Mouse (Mus musculus): ENCODE measurements around the gene Hist1h1e. TPM values are rescaled to one million over a fixed set of nuclear protein-coding genes. Genes with fewer than 3 reads are reported as not detected.

Hist1h1e gene
- total and polyA plus RNA-seq, 3 experiments = 1.9 to 486 (median 18.3) TPM

GRCm38 (mm10) chr13:23662536-23662935 is 40.2 kb upstream of the Hist1h1e start:
- no peaks in the 10 kb centered on the region for H3K9me3 ChIP-seq (replicated peaks; ENCODE audit: low read length)
- H3K27me3 ChIP-seq (replicated peaks) = no peaks in the 10 kb centered on the region
- DNase-seq (ENCODE audit: extremely low read depth) = no peak
- no peak overlapping the region for H3K9ac ChIP-seq (ENCODE audit: insufficient read depth, low read depth)
- dilution Hi-C loops (cut with MboI; ENCODE audit: extremely low pct_ligation_motif_present, extremely low pct_unique_long_range_greater_than_20kb, low sequenced_read_pairs) = no loop called here
- H3K4me2 ChIP-seq (ENCODE audit: insufficient read depth, low read depth, poor library complexity, severe bottlenecking) = no peak overlapping the region
- no peaks in the 10 kb centered on the region for H3K36me3 ChIP-seq (replicated peaks in 1 of 2; ENCODE audit: control insufficient read depth in 1 of 2, insufficient read depth in 1 of 2, low read length in 1 of 2)
- no peak overlapping the region for H3K4me3 ChIP-seq (replicated peaks in 1 of 3; ENCODE audit: low read depth in 2 of 3, low read length in 2 of 3, poor library complexity in 1 of 3)
- no peaks in the 10 kb centered on the region for H3K79me2 ChIP-seq (replicated peaks; ENCODE audit: control insufficient read depth, extremely low read depth, insufficient read depth, poor library complexity, severe bottlenecking)
- no peak for TF ChIP-seq ZKSCAN1 (IDR thresholded peaks at IDR 0.05; ENCODE audit: borderline replicate concordance, low read depth, low read length)
- no peak for TF ChIP-seq TBP (conservative IDR thresholded peaks at IDR 0.05; ENCODE audit: low read depth, low read length)
- no peak for TF ChIP-seq JUN (IDR thresholded peaks at IDR 0.05; ENCODE audit: insufficient read depth, low read depth, low read length)
- no peak for TF ChIP-seq RAD21 (IDR thresholded peaks at IDR 0.05; ENCODE audit: low read depth, low read length)
- no peak for TF ChIP-seq MAZ (IDR thresholded peaks at IDR 0.05; ENCODE audit: low read depth, low read length)
- no peak for TF ChIP-seq MEF2A (IDR thresholded peaks at IDR 0.05; ENCODE audit: borderline replicate concordance, low read depth, low read length)
- no peak for TF ChIP-seq UBTF (IDR thresholded peaks at IDR 0.05; ENCODE audit: low read depth, low read length)
- no peak for TF ChIP-seq MXI1 (IDR thresholded peaks at IDR 0.05; ENCODE audit: low read depth, low read length)
- no peak for TF ChIP-seq SMC3 (IDR thresholded peaks at IDR 0.05; ENCODE audit: low read depth, low read length)
- no peak for TF ChIP-seq TCF12 (IDR thresholded peaks at IDR 0.05; ENCODE audit: low read depth, low read length)
- TF ChIP-seq MAFK (IDR thresholded peaks at IDR 0.05; ENCODE audit: insufficient replicate concordance, low read length) = no peak
- no peak for TF ChIP-seq ZNF384 (IDR thresholded peaks at IDR 0.05; ENCODE audit: low read depth, low read length)
- TF ChIP-seq ZMIZ1 (IDR thresholded peaks at IDR 0.05; ENCODE audit: low read depth, low read length) = no peak
- no peak for TF ChIP-seq CHD2 (IDR thresholded peaks at IDR 0.05; ENCODE audit: low read length)
- TF ChIP-seq ETS1 (conservative IDR thresholded peaks at IDR 0.05; ENCODE audit: low read depth, low read length) = no peak
- in situ Hi-C loops (cut with MboI; ENCODE audit: low pct_ligation_motif_present, low pct_unique_long_range_greater_than_20kb, low sequenced_read_pairs) = no loop called here
- no peak overlapping the region for H3K27ac ChIP-seq (ENCODE audit: insufficient read depth, low read depth)
- peaks cover 7 to 17% of the 10 kb centered on the region in 2 experiments for H3K4me1 ChIP-seq (ENCODE audit: control insufficient read depth in 1 of 2, insufficient read depth in 2 of 2)

GRCm38 (mm10) chr13:23659636-23660366 is 37.4 kb upstream of the Hist1h1e start:
- Histone ChIP-seq H3K4me2 (ENCODE audit: insufficient read depth, low read depth, poor library complexity, severe bottlenecking) (peak overlapping the region; percentile 67), H3K4me1 (ENCODE audit: control insufficient read depth in 1 of 2, insufficient read depth in 2 of 2) (peaks cover 7 to 22% of the 10 kb centered on the region in 2 experiments), H3K4me3 (replicated peaks in 1 of 3; ENCODE audit: low read depth in 2 of 3, low read length in 2 of 3, poor library complexity in 1 of 3) (no peak overlapping the region), H3K79me2 (replicated peaks; ENCODE audit: control insufficient read depth, extremely low read depth, insufficient read depth, poor library complexity, severe bottlenecking) (no peaks in the 10 kb centered on the region), H3K9me3 (replicated peaks; ENCODE audit: low read length) (no peaks in the 10 kb centered on the region), H3K9ac (ENCODE audit: insufficient read depth, low read depth) (no peak overlapping the region), H3K36me3 (replicated peaks in 1 of 2; ENCODE audit: control insufficient read depth in 1 of 2, insufficient read depth in 1 of 2, low read length in 1 of 2) (no peaks in the 10 kb centered on the region), H3K27ac (ENCODE audit: insufficient read depth, low read depth) (no peak overlapping the region), H3K27me3 (replicated peaks) (no peaks in the 10 kb centered on the region)
- in situ Hi-C loops (cut with MboI; ENCODE audit: low pct_ligation_motif_present, low pct_unique_long_range_greater_than_20kb, low sequenced_read_pairs) (no loop called here), dilution Hi-C loops (cut with MboI; ENCODE audit: extremely low pct_ligation_motif_present, extremely low pct_unique_long_range_greater_than_20kb, low sequenced_read_pairs) (no loop called here)
- peak; percentile 29 for DNase-seq (ENCODE audit: extremely low read depth)
- TF ChIP-seq PAX5 (IDR thresholded peaks at IDR 0.05; ENCODE audit: low read length) (no peak), SMC3 (IDR thresholded peaks at IDR 0.05; ENCODE audit: low read depth, low read length) (no peak), JUND (conservative IDR thresholded peaks at IDR 0.05; ENCODE audit: low read depth, low read length) (no peak), ETS1 (conservative IDR thresholded peaks at IDR 0.05; ENCODE audit: low read depth, low read length) (peak; percentile 31), MAZ (IDR thresholded peaks at IDR 0.05; ENCODE audit: low read depth, low read length) (no peak), NRF1 (IDR thresholded peaks at IDR 0.05; ENCODE audit: low read depth, low read length) (no peak), BHLHE40 (IDR thresholded peaks at IDR 0.05; ENCODE audit: low read depth, low read length) (peak; percentile 97), KAT2A (IDR thresholded peaks at IDR 0.05; ENCODE audit: insufficient replicate concordance, low read length) (no peak), IRF4 (IDR thresholded peaks at IDR 0.05; ENCODE audit: low read depth, low read length) (0 out of 2 replicates have a peak, but pooled peaks have one; percentile 29), CHD1 (IDR thresholded peaks at IDR 0.05; ENCODE audit: low read depth, low read length) (no peak), ZC3H11A (IDR thresholded peaks at IDR 0.05; ENCODE audit: low read depth, low read length) (no peak), CHD2 (IDR thresholded peaks at IDR 0.05; ENCODE audit: low read length) (no peak), MAX (IDR thresholded peaks at IDR 0.05; ENCODE audit: low read length) (peak; percentile 59; the same call in 1 of the 2 replicates), E2F4 (IDR thresholded peaks at IDR 0.05; ENCODE audit: insufficient replicate concordance, low read depth, low read length) (no peak), TBP (conservative IDR thresholded peaks at IDR 0.05; ENCODE audit: low read depth, low read length) (no peak), MEF2A (IDR thresholded peaks at IDR 0.05; ENCODE audit: borderline replicate concordance, low read depth, low read length) (no peak), JUN (IDR thresholded peaks at IDR 0.05; ENCODE audit: insufficient read depth, low read depth, low read length) (no peak)
